Mouse (Mus musculus) lung, postnatal 0 days (tissue): ENCODE results near the gene Stx12.

Experiments used
- CTCF ChIP-seq: IDR thresholded peaks from 2 replicates; pipeline ENCODE4 v1.5.1; 2016; ENCODE audit warnings: antibody characterized with exemption, mild to moderate bottlenecking
- EP300 ChIP-seq: IDR thresholded peaks from 2 replicates; pipeline ENCODE4 v1.6.1; 2016; ENCODE audit warnings: antibody characterized with exemption, mild to moderate bottlenecking, control low read depth

GRCm38 (mm10) chr4:132864856-132865255 lies 19.5 kb downstream of the Stx12 start:
- TF ChIP-seq CTCF (no peak), EP300 (no peak)
